Mouse (Mus musculus): ENCODE results near the gene Tal1.

DNA sequence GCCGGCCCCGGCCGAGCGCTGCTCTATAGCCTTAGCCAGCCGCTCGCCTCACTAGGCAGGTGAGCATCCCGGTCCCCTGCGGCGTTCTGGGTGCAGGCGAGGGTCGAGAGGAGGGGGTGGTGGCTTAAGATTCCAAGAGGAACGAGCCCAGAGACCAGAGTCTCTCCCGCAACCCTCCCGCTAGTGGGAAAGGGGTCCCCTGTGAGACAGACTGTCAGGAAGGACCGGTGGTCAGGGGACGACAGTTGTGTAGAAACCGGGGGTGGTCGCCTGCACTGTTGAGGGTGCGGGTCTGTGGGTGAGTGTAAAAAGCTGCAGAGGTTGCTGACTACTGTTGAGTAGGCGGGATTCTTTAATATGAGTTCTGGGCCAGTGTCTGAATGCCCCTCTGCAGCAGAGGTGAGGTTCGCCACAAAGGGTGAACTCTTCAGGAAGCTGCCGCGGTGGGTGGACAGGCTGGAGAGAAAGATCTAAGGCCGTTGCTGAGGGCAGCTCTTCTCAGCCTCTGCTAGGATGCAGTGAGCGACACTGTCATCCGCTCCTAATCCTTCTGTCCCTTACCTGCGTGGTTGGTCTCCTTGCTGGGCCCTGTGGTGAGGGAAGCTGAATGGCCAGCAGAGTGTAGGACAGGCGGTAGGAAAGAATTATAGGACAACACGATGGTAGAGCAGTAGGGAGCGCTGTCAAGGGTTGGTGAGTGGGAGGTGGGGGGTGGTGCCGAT, 7.5 kb downstream of the Tal1 start:
- TF ChIP-seq CTCF (IDR thresholded peaks at IDR 0.05) (no peak), EP300 (IDR thresholded peaks at IDR 0.05; ENCODE audit: insufficient read depth, low read depth, low read length) (no peak), POLR2A (IDR thresholded peaks at IDR 0.05; ENCODE audit: insufficient read depth, low read depth, low read length) (no peak)

All from heart, adult 2 months (tissue).